32 mouse cellular contexts compared by ENCODE assay signal in genomic region chr6:133997935-133998334, GRCm38 (mm10). TPM values are rescaled to one million over a fixed set of nuclear protein-coding genes. Genes with fewer than 3 reads are reported as not detected.
DNase-seq lines count a peak whose midpoint lies in the region; ATAC-seq and TF ChIP-seq lines count a peak whose summit lies in the region.
"Had no signal": no experiment of that assay in that cellular context is flagged by ENCODE, and none has a peak within 500 bp of the region (broad histone marks: within the 10 kb centered on the region; RNA-seq: fewer than 3 reads in every experiment).

No protein-coding gene starts in this region.

- no peak overlapping the region for H3K9ac ChIP-seq in kidney, embryonic 14.5 days (ENCODE audit: low read depth, low read length)
- H3K9ac ChIP-seq: embryonic facial prominence, embryonic 15.5 days; forebrain, embryonic 12.5 days; forebrain, postnatal 0 days; heart, embryonic 12.5 days; hindbrain, embryonic 13.5 days; limb, embryonic 12.5 days; liver, embryonic 15.5 days; midbrain, embryonic 15.5 days; neural tube, embryonic 15.5 days; stomach, embryonic 15.5 days had no signal

- no peak for TF ChIP-seq CTCF in kidney, adult 2 months (conservative IDR thresholded peaks at IDR 0.05; ENCODE audit: insufficient read depth, insufficient read length, low read depth, low read length)
- TF ChIP-seq CTCF in thymus, adult 2 months (IDR thresholded peaks at IDR 0.05; ENCODE audit: borderline replicate concordance, control insufficient read depth, extremely low read depth, insufficient read depth, low read length, poor library complexity), result no peak

- H3K4me1 ChIP-seq in kidney, adult 2 months (ENCODE audit: control insufficient read depth, insufficient read depth, low read length), result no peaks in the 10 kb centered on the region
- no peaks in the 10 kb centered on the region for H3K4me1 ChIP-seq in kidney, embryonic 14.5 days (ENCODE audit: control insufficient read depth, insufficient read depth, low read length)
- no peaks in the 10 kb centered on the region for H3K4me1 ChIP-seq in thymus, adult 2 months (replicated peaks; ENCODE audit: control insufficient read depth, insufficient read depth, low read length)
- H3K4me1 ChIP-seq: embryonic facial prominence, embryonic 15.5 days; forebrain, embryonic 12.5 days; heart, embryonic 12.5 days; hindbrain, embryonic 13.5 days; limb, embryonic 12.5 days; liver, embryonic 15.5 days; midbrain, embryonic 10.5 days; midbrain, embryonic 15.5 days; neural tube, embryonic 15.5 days; stomach, embryonic 15.5 days had no signal

- H3K4me2 ChIP-seq in kidney, embryonic 14.5 days (replicated peaks; ENCODE audit: low read depth, low read length), result no peak overlapping the region
- H3K4me2 ChIP-seq: embryonic facial prominence, embryonic 15.5 days; forebrain, embryonic 12.5 days; heart, embryonic 12.5 days; hindbrain, embryonic 13.5 days; limb, embryonic 12.5 days; liver, embryonic 15.5 days; midbrain, embryonic 15.5 days; neural tube, embryonic 15.5 days; stomach, embryonic 15.5 days had no signal

- H3K4me3 ChIP-seq in kidney, adult 2 months (ENCODE audit: insufficient read depth, low read depth, low read length), result no peak overlapping the region
- no peak overlapping the region for H3K4me3 ChIP-seq in kidney, embryonic 14.5 days (ENCODE audit: low read length)
- H3K4me3 ChIP-seq in thymus, adult 2 months (ENCODE audit: control insufficient read depth, insufficient read depth, low read length), result no peak overlapping the region
- H3K4me3 ChIP-seq: embryonic facial prominence, embryonic 10.5 days; embryonic facial prominence, embryonic 15.5 days; forebrain, embryonic 12.5 days; heart, embryonic 12.5 days; hindbrain, embryonic 13.5 days; layer of hippocampus, adult 2 months; left cerebral cortex, adult 2 months; limb, embryonic 12.5 days; liver, embryonic 15.5 days; midbrain, embryonic 10.5 days; midbrain, embryonic 15.5 days; neural tube, embryonic 15.5 days; stomach, embryonic 15.5 days had no signal

- no peak overlapping the region for H3K27ac ChIP-seq in kidney, adult 2 months (ENCODE audit: insufficient read depth, low read depth, low read length)
- H3K27ac ChIP-seq in kidney, embryonic 14.5 days (ENCODE audit: low read depth, low read length), result no peak overlapping the region
- no peak overlapping the region for H3K27ac ChIP-seq in thymus, adult 2 months (ENCODE audit: control insufficient read depth, insufficient read depth, low read length)
- H3K27ac ChIP-seq: embryonic facial prominence, embryonic 10.5 days; embryonic facial prominence, embryonic 15.5 days; forebrain, embryonic 12.5 days; hindbrain, embryonic 13.5 days; layer of hippocampus, adult 2 months; left cerebral cortex, adult 2 months; limb, embryonic 12.5 days; liver, embryonic 15.5 days; midbrain, embryonic 10.5 days; midbrain, embryonic 15.5 days; neural tube, embryonic 15.5 days; stomach, embryonic 15.5 days had no signal

- 44% methylated on average over 2 of the region's 2 CpGs for WGBS in kidney, adult 2 months
- WGBS in kidney, embryonic 14.5 days, result 36% methylated on average over 2 of the region's 2 CpGs
- WGBS in thymus, adult 2 months, result 59% methylated on average over 2 of the region's 2 CpGs

- H3K36me3 ChIP-seq in kidney, adult 2 months (ENCODE audit: control insufficient read depth, insufficient read depth, low read length), result no peaks in the 10 kb centered on the region
- no peaks in the 10 kb centered on the region for H3K36me3 ChIP-seq in kidney, embryonic 14.5 days (ENCODE audit: control insufficient read depth, insufficient read depth, low read length)
- no peaks in the 10 kb centered on the region for H3K36me3 ChIP-seq in thymus, adult 2 months (ENCODE audit: control insufficient read depth, insufficient read depth, low read length)
- H3K36me3 ChIP-seq: embryonic facial prominence, embryonic 10.5 days; embryonic facial prominence, embryonic 15.5 days; forebrain, embryonic 12.5 days; heart, embryonic 12.5 days; hindbrain, embryonic 13.5 days; limb, embryonic 12.5 days; liver, embryonic 15.5 days; midbrain, embryonic 10.5 days; midbrain, embryonic 15.5 days; neural tube, embryonic 15.5 days; stomach, embryonic 15.5 days had no signal

- no peak for ATAC-seq in kidney, embryonic 14.5 days (ENCODE audit: low FRiP score, low TSS enrichment)
- ATAC-seq in granulocyte monocyte progenitor cell, adult 5-6 weeks (replicated peaks; ENCODE audit: poor library complexity, severe bottlenecking), result peak; percentile 56
- ATAC-seq: forebrain, postnatal 0 days; intestine, postnatal 0 days; lung, postnatal 0 days; midbrain, embryonic 15.5 days; Patski had no signal

- no peak for TF ChIP-seq POLR2A in kidney, adult 2 months (IDR thresholded peaks at IDR 0.05; ENCODE audit: low read depth, low read length)
- TF ChIP-seq POLR2A in thymus, adult 2 months (IDR thresholded peaks at IDR 0.05; ENCODE audit: control insufficient read depth, extremely low read depth, insufficient read depth, low read length, poor library complexity), result no peak

- H3K9me3 ChIP-seq in kidney, embryonic 14.5 days (ENCODE audit: control insufficient read depth, low read length), result no peaks in the 10 kb centered on the region
- H3K9me3 ChIP-seq: embryonic facial prominence, embryonic 10.5 days; embryonic facial prominence, embryonic 15.5 days; forebrain, embryonic 12.5 days; heart, embryonic 12.5 days; hindbrain, embryonic 13.5 days; limb, embryonic 12.5 days; liver, embryonic 15.5 days; midbrain, embryonic 10.5 days; midbrain, embryonic 15.5 days; neural tube, embryonic 15.5 days; stomach, embryonic 15.5 days had no signal

- H3K27me3 ChIP-seq in kidney, adult 2 months (replicated peaks; ENCODE audit: control insufficient read depth, insufficient read depth, low read length), result no peaks in the 10 kb centered on the region
- H3K27me3 ChIP-seq in kidney, embryonic 14.5 days (ENCODE audit: control insufficient read depth, insufficient read depth, low read length), result no peaks in the 10 kb centered on the region
- H3K27me3 ChIP-seq in thymus, adult 2 months (ENCODE audit: control insufficient read depth, insufficient read depth, low read length), result no peaks in the 10 kb centered on the region
- H3K27me3 ChIP-seq: embryonic facial prominence, embryonic 15.5 days; forebrain, embryonic 12.5 days; heart, embryonic 12.5 days; hindbrain, embryonic 13.5 days; limb, embryonic 12.5 days; liver, embryonic 15.5 days; midbrain, embryonic 15.5 days; neural tube, embryonic 15.5 days; Patski; stomach, embryonic 15.5 days had no signal

- DNase-seq in adrenal gland, adult 2 months, result peak; percentile 22
- DNase-seq in adrenal gland, postnatal 4 days (ENCODE audit: low spot score in 2 of 2), result no peak
- DNase-seq in kidney, adult 2 months, result peak; percentile 56
- peak; percentile 48 for DNase-seq in kidney, postnatal 14 days
- DNase-seq in thymus, adult 2 months, result no peak
- DNase-seq in frontal cortex, postnatal 14 days (ENCODE audit: low spot score in 2 of 2), result no peak
- DNase-seq: cerebellum, adult 11-12 months; cerebellum, adult 9-11 months; forebrain, postnatal 0 days; gastrocnemius, postnatal 14 days; heart, postnatal 4 days; retina, postnatal 1 day; right cerebral cortex, postnatal 25 days; thymus, postnatal 14 days had no signal

RNA-seq across cellular contexts. Expression of gene Etv6, which starts 37.6 kb away (rescaled TPM):
- 10 to 100 TPM; 33.0 to 60.5 TPM for total RNA-seq in adrenal gland, adult 2 months (2021)
- polyA plus RNA-seq in adrenal gland, adult 2 months (2012; rRNA removed), result 34.1 and 36.5 TPM in 2 replicates
- 10 to 100 TPM; 47.8 TPM for total RNA-seq in adrenal gland, postnatal 4 days (2021)
- 16.3 and 22.6 TPM in 2 replicates for polyA plus RNA-seq in kidney, adult 2 months (2012; rRNA removed)
- polyA plus RNA-seq in kidney, embryonic 14.5 days (2014; fragmentation: Nextera tagmentation; extraction: Ambion mirVana), result 11.4 and 18.1 TPM in 2 replicates
- 100 and 123 TPM in 2 replicates for total RNA-seq in granulocyte monocyte progenitor cell, adult 5-6 weeks (2014; fragmentation: Nextera tagmentation)
- total RNA-seq in granulocyte monocyte progenitor cell, adult 5-6 weeks (2017), result 75.5 and 83.9 TPM in 2 replicates
- 43.8 and 46.9 TPM in 2 replicates for polyA plus RNA-seq in thymus, adult 2 months (2012; rRNA removed)

Comparison
In these comparisons a context has a peak if more than half of its experiments do, and no peak if none do; other contexts are left out.
1. DNase-seq: peak in adrenal gland, adult 2 months (single experiment), kidney, adult 2 months (single experiment) and kidney, postnatal 14 days (single experiment); none in adrenal gland, postnatal 4 days (0 of 2), thymus, adult 2 months (single experiment) and frontal cortex, postnatal 14 days (0 of 2).